9 mouse cellular contexts compared by ENCODE assay signal in the genomic region with DNA sequence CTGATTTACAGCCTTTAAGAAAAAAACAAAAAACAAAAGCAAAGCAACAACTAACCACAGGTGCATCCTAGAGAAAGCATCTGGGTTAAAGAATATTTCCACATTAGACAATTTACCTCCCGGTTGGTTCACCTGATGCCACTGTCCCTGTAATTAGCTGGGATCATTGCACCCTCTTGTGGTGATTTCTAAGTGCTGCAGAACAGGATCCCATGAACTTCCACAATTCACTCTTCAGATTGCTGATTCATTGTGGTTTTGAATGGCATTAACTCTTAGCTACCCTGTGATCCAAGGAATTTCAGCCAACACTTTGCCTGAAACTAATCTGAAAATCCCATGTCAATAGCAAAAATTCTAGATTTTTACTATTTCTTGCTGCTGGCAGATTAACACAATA.
A peak's percentile ranks its signal among the peaks of the same experiment; 100 is the strongest.
DNase-seq lines count a peak whose midpoint lies in the region; ATAC-seq and TF ChIP-seq lines count a peak whose summit lies in the region.
"Had no signal": no experiment of that assay in that cellular context is flagged by ENCODE, and none has a peak within 500 bp of the region (broad histone marks: within the 10 kb centered on the region; RNA-seq: fewer than 3 reads in every experiment).

No protein-coding gene starts in this region.

- TF ChIP-seq POLR2A in liver, adult 2 months (IDR thresholded peaks at IDR 0.05; ENCODE audit: extremely low read depth, insufficient read depth, low read length): no peak

- H3K4me2 ChIP-seq in liver, embryonic 11.5 days: no peak overlapping the region
- no peak overlapping the region for H3K4me2 ChIP-seq in hindbrain, embryonic 14.5 days (replicated peaks)
- no peak overlapping the region for H3K4me2 ChIP-seq in midbrain, embryonic 16.5 days (ENCODE audit: low read length)
- H3K4me2 ChIP-seq: embryonic facial prominence, embryonic 13.5 days had no signal

- H3K27me3 ChIP-seq in liver, adult 2 months (ENCODE audit: control insufficient read depth, insufficient read depth, low read length): no peaks in the 10 kb centered on the region
- no peaks in the 10 kb centered on the region for H3K27me3 ChIP-seq in liver, embryonic 11.5 days (replicated peaks; ENCODE audit: control insufficient read depth, insufficient read depth, low read length)
- H3K27me3 ChIP-seq in hindbrain, embryonic 14.5 days (ENCODE audit: control insufficient read depth, insufficient read depth, low read length): no peaks in the 10 kb centered on the region
- H3K27me3 ChIP-seq in midbrain, embryonic 16.5 days (ENCODE audit: control insufficient read depth, insufficient read depth, low read depth, low read length): no peaks in the 10 kb centered on the region

- no peaks in the 10 kb centered on the region for H3K36me3 ChIP-seq in liver, adult 2 months (ENCODE audit: control insufficient read depth, insufficient read depth, low read length)
- no peaks in the 10 kb centered on the region for H3K36me3 ChIP-seq in liver, embryonic 11.5 days (ENCODE audit: control insufficient read depth, insufficient read depth, low read length)
- no peaks in the 10 kb centered on the region for H3K36me3 ChIP-seq in hindbrain, embryonic 14.5 days (replicated peaks; ENCODE audit: control insufficient read depth, insufficient read depth)
- no peaks in the 10 kb centered on the region for H3K36me3 ChIP-seq in midbrain, embryonic 16.5 days (ENCODE audit: control insufficient read depth, insufficient read depth, low read length)
- H3K36me3 ChIP-seq: embryonic facial prominence, embryonic 13.5 days had no signal

- H3K9me3 ChIP-seq in liver, embryonic 11.5 days (ENCODE audit: control insufficient read depth, low read length): no peaks in the 10 kb centered on the region
- H3K9me3 ChIP-seq in hindbrain, embryonic 14.5 days (ENCODE audit: control insufficient read depth, low read length): no peaks in the 10 kb centered on the region
- H3K9me3 ChIP-seq in midbrain, embryonic 16.5 days (replicated peaks; ENCODE audit: control insufficient read depth, low read length, poor library complexity, severe bottlenecking): no peaks in the 10 kb centered on the region
- H3K9me3 ChIP-seq: embryonic facial prominence, embryonic 13.5 days had no signal

- H3K79me2 ChIP-seq in liver, adult 2 months (ENCODE audit: control insufficient read depth, insufficient read depth, low read length): no peaks in the 10 kb centered on the region

- TF ChIP-seq CTCF in liver, adult 2 months (IDR thresholded peaks at IDR 0.05; ENCODE audit: low read depth, low read length): peak; percentile 43

- H3K4me1 ChIP-seq in liver, adult 2 months (ENCODE audit: control insufficient read depth, insufficient read depth, low read length): no peaks in the 10 kb centered on the region; the same call in 1 of the 2 replicates
- no peaks in the 10 kb centered on the region for H3K4me1 ChIP-seq in liver, embryonic 11.5 days (replicated peaks; ENCODE audit: control insufficient read depth, insufficient read depth, low read length)
- H3K4me1 ChIP-seq in hindbrain, embryonic 14.5 days (replicated peaks; ENCODE audit: control insufficient read depth, insufficient read depth, low read length): no peaks in the 10 kb centered on the region
- H3K4me1 ChIP-seq in midbrain, embryonic 16.5 days (ENCODE audit: control insufficient read depth, insufficient read depth, low read length): no peaks in the 10 kb centered on the region
- H3K4me1 ChIP-seq: embryonic facial prominence, embryonic 13.5 days had no signal

- DNase-seq in liver, adult 2 months (ENCODE audit: extremely low read depth, low read depth, low spot score): peak; percentile 69
- no peak for DNase-seq in liver, embryonic 11.5 days (ENCODE audit: low spot score)
- peak; percentile 74 for DNase-seq in R1 (ENCODE audit: low read depth, low spot score)
- DNase-seq in embryo, embryonic 11.5 days (ENCODE audit: low read depth, low spot score): peak; percentile 30
- DNase-seq in hindbrain, embryonic 14.5 days (ENCODE audit: low spot score): peak; percentile 80
- peak; percentile 50 for DNase-seq in left cerebral cortex, adult 11 months (ENCODE audit: low spot score)
- DNase-seq in spleen, postnatal 4 days (ENCODE audit: low spot score in 2 of 2): no peak

- H3K27ac ChIP-seq in liver, adult 2 months (replicated peaks; ENCODE audit: insufficient read depth, low read depth, low read length): no peak overlapping the region
- no peak overlapping the region for H3K27ac ChIP-seq in liver, embryonic 11.5 days (ENCODE audit: low read depth, low read length)
- H3K27ac ChIP-seq in hindbrain, embryonic 14.5 days: no peak overlapping the region
- H3K27ac ChIP-seq in midbrain, embryonic 16.5 days (ENCODE audit: low read length): no peak overlapping the region
- H3K27ac ChIP-seq: embryonic facial prominence, embryonic 13.5 days had no signal

- ATAC-seq in liver, embryonic 11.5 days (replicated peaks; ENCODE audit: low FRiP score): no peak
- peak; percentile 58; the same call in 1 of the 2 replicates for ATAC-seq in hindbrain, embryonic 14.5 days (ENCODE audit: low FRiP score)
- peak; percentile 82 for ATAC-seq in midbrain, embryonic 16.5 days

- H3K4me3 ChIP-seq in liver, adult 2 months (ENCODE audit: insufficient read depth, low read depth, low read length): no peak overlapping the region
- no peak overlapping the region for H3K4me3 ChIP-seq in liver, embryonic 11.5 days (ENCODE audit: low read depth, low read length)
- H3K4me3 ChIP-seq in hindbrain, embryonic 14.5 days (replicated peaks; ENCODE audit: low read length): no peak overlapping the region
- H3K4me3 ChIP-seq in midbrain, embryonic 16.5 days (ENCODE audit: low read depth, low read length): no peak overlapping the region
- H3K4me3 ChIP-seq: embryonic facial prominence, embryonic 13.5 days had no signal

- WGBS in liver, adult 2 months: 0% methylated on average over 1 of the region's 1 CpGs
- WGBS in liver, embryonic 11.5 days: 14% methylated on average over 1 of the region's 1 CpGs
- 7% methylated on average over 1 of the region's 1 CpGs for WGBS in hindbrain, embryonic 14.5 days
- WGBS in midbrain, embryonic 16.5 days: 17% methylated on average over 1 of the region's 1 CpGs

- H3K9ac ChIP-seq in liver, adult 2 months (ENCODE audit: low read depth, low read length): no peak overlapping the region
- no peak overlapping the region for H3K9ac ChIP-seq in liver, embryonic 11.5 days (ENCODE audit: low read depth, low read length)
- no peak overlapping the region for H3K9ac ChIP-seq in hindbrain, embryonic 14.5 days
- no peak overlapping the region for H3K9ac ChIP-seq in midbrain, embryonic 16.5 days (ENCODE audit: low read depth, low read length)
- H3K9ac ChIP-seq: embryonic facial prominence, embryonic 13.5 days had no signal

Comparison
In these comparisons a context has a peak if more than half of its experiments do, and no peak if none do; other contexts are left out.
1. DNase-seq: peak in liver, adult 2 months (single experiment), R1 (single experiment), embryo, embryonic 11.5 days (single experiment), hindbrain, embryonic 14.5 days (single experiment) and left cerebral cortex, adult 11 months (single experiment); none in liver, embryonic 11.5 days (single experiment) and spleen, postnatal 4 days (0 of 2).